ENCODE assay signal across 25 mouse cellular contexts in the genomic region with DNA sequence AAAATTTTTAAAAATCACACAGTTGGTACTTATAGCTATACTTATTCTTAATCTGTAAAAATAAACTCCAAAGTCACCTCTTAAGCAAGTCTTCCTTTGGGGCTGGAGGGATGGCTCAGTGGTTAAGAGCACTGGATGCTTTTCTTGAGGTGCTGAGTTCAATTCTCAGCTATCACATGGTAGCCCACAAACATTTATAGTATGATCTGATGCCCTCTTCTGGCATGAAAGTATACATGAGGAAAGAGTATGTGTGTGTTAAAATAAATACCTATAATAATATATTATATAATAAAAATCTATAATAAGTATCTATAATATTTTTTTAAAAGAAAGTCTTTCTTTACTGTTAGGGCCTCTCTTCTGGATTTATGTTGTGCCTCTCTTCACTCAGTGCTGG. TPM values are rescaled to one million over a fixed set of nuclear protein-coding genes. Genes with fewer than 3 reads are reported as not detected.
DNase-seq lines count a peak whose midpoint lies in the region; ATAC-seq and TF ChIP-seq lines count a peak whose summit lies in the region.
"Had no signal": no experiment of that assay in that cellular context is flagged by ENCODE, and none has a peak within 500 bp of the region (broad histone marks: within the 10 kb centered on the region; RNA-seq: fewer than 3 reads in every experiment).

No protein-coding gene starts in this region.

- no peak overlapping the region for H3K9ac ChIP-seq in stomach, postnatal 0 days (ENCODE audit: low read length)
- H3K9ac ChIP-seq in kidney, embryonic 16.5 days (replicated peaks; ENCODE audit: low read length), result no peak overlapping the region
- H3K9ac ChIP-seq: forebrain, embryonic 13.5 days; hindbrain, embryonic 13.5 days; lung, embryonic 15.5 days; midbrain, embryonic 12.5 days had no signal

- H3K4me2 ChIP-seq in stomach, postnatal 0 days (replicated peaks; ENCODE audit: low read depth), result no peak overlapping the region
- no peak overlapping the region for H3K4me2 ChIP-seq in kidney, embryonic 16.5 days (replicated peaks; ENCODE audit: low read depth, low read length)
- H3K4me2 ChIP-seq: forebrain, embryonic 13.5 days; heart, embryonic 11.5 days; hindbrain, embryonic 13.5 days; lung, embryonic 15.5 days; midbrain, embryonic 12.5 days had no signal

- no peak overlapping the region for H3K4me3 ChIP-seq in layer of hippocampus, adult 2 months
- no peak overlapping the region for H3K4me3 ChIP-seq in stomach, postnatal 0 days (ENCODE audit: low read depth, low read length)
- H3K4me3 ChIP-seq in kidney, embryonic 16.5 days (ENCODE audit: low read length), result no peak overlapping the region
- H3K4me3 ChIP-seq: forebrain, embryonic 13.5 days; hindbrain, embryonic 13.5 days; lung, embryonic 15.5 days; megakaryocyte, embryonic 14.5 days; midbrain, embryonic 12.5 days had no signal

- H3K36me3 ChIP-seq in stomach, postnatal 0 days (ENCODE audit: control insufficient read depth, insufficient read depth, low read length), result no peaks in the 10 kb centered on the region
- H3K36me3 ChIP-seq in kidney, embryonic 16.5 days (ENCODE audit: insufficient read depth, low read length), result no peaks in the 10 kb centered on the region
- H3K36me3 ChIP-seq: hindbrain, embryonic 13.5 days; lung, embryonic 15.5 days; midbrain, embryonic 12.5 days had no signal

- TF ChIP-seq EP300 in stomach, postnatal 0 days (optimal IDR thresholded peaks at IDR 0.05), result no peak

- no peak for ATAC-seq in stomach, postnatal 0 days (ENCODE audit: low FRiP score, low TSS enrichment)
- ATAC-seq in kidney, embryonic 16.5 days (ENCODE audit: low FRiP score, low TSS enrichment), result no peak
- ATAC-seq: activated CD4-positive, CD25-positive, alpha-beta regulatory T cell, adult 4 months; forebrain, embryonic 13.5 days; intestine, postnatal 0 days had no signal

- TF ChIP-seq CTCF in layer of hippocampus, adult 2 months (conservative IDR thresholded peaks at IDR 0.05), result peak; percentile 58
- TF ChIP-seq CTCF in stomach, postnatal 0 days (IDR thresholded peaks at IDR 0.05; ENCODE audit: low read depth), result peak; percentile 14; the same call in 1 of the 2 replicates

- peaks cover 3% of the 10 kb centered on the region; the same call in 1 of the 2 replicates for H3K4me1 ChIP-seq in stomach, postnatal 0 days (replicated peaks; ENCODE audit: control insufficient read depth, insufficient read depth)
- H3K4me1 ChIP-seq in kidney, embryonic 16.5 days (ENCODE audit: insufficient read depth, low read length), result peaks cover 7% of the 10 kb centered on the region

- H3K9me3 ChIP-seq in stomach, postnatal 0 days (ENCODE audit: control insufficient read depth, low read length), result no peaks in the 10 kb centered on the region
- no peaks in the 10 kb centered on the region for H3K9me3 ChIP-seq in kidney, embryonic 16.5 days (ENCODE audit: low read length)
- H3K9me3 ChIP-seq: forebrain, embryonic 13.5 days; hindbrain, embryonic 13.5 days; lung, embryonic 15.5 days; megakaryocyte, embryonic 14.5 days; midbrain, embryonic 12.5 days had no signal

- H3K27ac ChIP-seq in layer of hippocampus, adult 2 months, result no peak overlapping the region
- no peak overlapping the region for H3K27ac ChIP-seq in stomach, postnatal 0 days (replicated peaks)
- no peak overlapping the region for H3K27ac ChIP-seq in kidney, embryonic 16.5 days (ENCODE audit: low read length)
- H3K27ac ChIP-seq: forebrain, embryonic 13.5 days; hindbrain, embryonic 13.5 days; lung, embryonic 15.5 days; midbrain, embryonic 12.5 days had no signal

- DNase-seq in layer of hippocampus, adult 2 months (ENCODE audit: low spot score in 2 of 2), result no peak
- no peak for DNase-seq in layer of hippocampus, adult 9-10 months (ENCODE audit: low spot score)
- DNase-seq in 416B (ENCODE audit: low read depth) (peak; percentile 33), NIH3T3 (ENCODE audit: low read depth) (peak; percentile 24)
- no peak for DNase-seq in stomach, postnatal 0 days (ENCODE audit: low spot score)
- DNase-seq in testis, postnatal 14 days (ENCODE audit: low spot score), result no peak
- DNase-seq: adrenal gland, adult 2 months; cerebellum, adult 8-10 months; cerebellum, postnatal 36 days; gastrocnemius, postnatal 25 days; heart, adult 11 months; heart, postnatal 4 days; kidney, postnatal 36 days; layer of hippocampus, postnatal 36 days; liver; thymus, postnatal 14 days had no signal

- no peaks in the 10 kb centered on the region for H3K27me3 ChIP-seq in stomach, postnatal 0 days (ENCODE audit: control insufficient read depth, insufficient read depth, low read length)
- no peaks in the 10 kb centered on the region for H3K27me3 ChIP-seq in kidney, embryonic 16.5 days (ENCODE audit: insufficient read depth, low read length)
- H3K27me3 ChIP-seq: forebrain, embryonic 13.5 days; hindbrain, embryonic 13.5 days; lung, embryonic 15.5 days; megakaryocyte, embryonic 14.5 days; midbrain, embryonic 12.5 days had no signal

RNA-seq across cellular contexts. Expression of gene Pak1, which starts 58.2 kb away (rescaled TPM):
- 100 to 1,000 TPM; 209 to 219 TPM for total RNA-seq in layer of hippocampus, adult 2 months (2021)
- 18.1 and 19.4 TPM in 2 replicates for polyA plus RNA-seq in stomach, postnatal 0 days (2015; fragmentation: Nextera tagmentation; extraction: Ambion mirVana)
- polyA plus RNA-seq in kidney, embryonic 16.5 days (2015; fragmentation: Nextera tagmentation; extraction: Ambion mirVana), result 17.9 and 18.1 TPM in 2 replicates

Comparison
In these comparisons a context has a peak if more than half of its experiments do, and no peak if none do; other contexts are left out.
1. DNase-seq: peak in 416B (single experiment) and NIH3T3 (single experiment); none in layer of hippocampus, adult 2 months (0 of 2), layer of hippocampus, adult 9-10 months (single experiment), stomach, postnatal 0 days (single experiment) and testis, postnatal 14 days (single experiment).